Mouse (Mus musculus) kidney, embryonic 15.5 days (tissue): Measurements from ENCODE around the gene Gm5678. TPM values are rescaled to one million over a fixed set of nuclear protein-coding genes. Genes with fewer than 3 reads are reported as not detected.

Source experiments
- ATAC-seq: fragments of 200-750 bp; cut with Nextera tagmentation; replicated peaks from 2 replicates; pipeline ENCODE4 v1.8.0; 2017; ENCODE audit warnings: moderate TSS enrichment; ENCODE audit not compliant: low FRiP score
- H3K27ac ChIP-seq: fragments of 300-500 bp; sonication (generic); 2 replicates; pipeline ENCODE4 v1.5.1; 2015; ENCODE audit warnings: mild to moderate bottlenecking, inconsistent platforms
- H3K27me3 ChIP-seq: fragments of 300-500 bp; sonication (generic); 2 replicates; pipeline ENCODE4 v1.6.1; 2015; ENCODE audit warnings: inconsistent platforms
- H3K36me3 ChIP-seq: fragments of 300-500 bp; sonication (generic); 2 replicates; pipeline ENCODE4 v1.6.1; 2015; ENCODE audit warnings: inconsistent platforms
- H3K4me1 ChIP-seq: fragments of 300-500 bp; sonication (generic); 2 replicates; pipeline ENCODE4 v1.6.1; 2015; ENCODE audit warnings: inconsistent platforms
- H3K4me2 ChIP-seq: fragments of 300-500 bp; sonication (generic); 2 replicates; pipeline ENCODE4 v1.6.1; 2015; ENCODE audit warnings: moderate library complexity, mild to moderate bottlenecking, inconsistent platforms
- H3K4me3 ChIP-seq: fragments of 300-500 bp; sonication (generic); replicated peaks from 2 replicates; pipeline ENCODE4 v1.5.1; 2015; ENCODE audit warnings: mild to moderate bottlenecking, inconsistent platforms
- H3K9ac ChIP-seq: fragments of 300-500 bp; sonication (generic); 2 replicates; pipeline ENCODE4 v1.6.1; 2015; ENCODE audit warnings: mild to moderate bottlenecking, inconsistent platforms
- H3K9me3 ChIP-seq: fragments of 300-500 bp; sonication (generic); replicated peaks from 2 replicates; pipeline ENCODE4 v1.6.1; 2016; ENCODE audit warnings: inconsistent platforms
- WGBS: fragments of 180-500 bp; shearing (Covaris S2); methylation state at CpG from one replicate; pipeline ENCODE4 v1.1.7; 2015; ENCODE audit warnings: mixed read lengths; 5-methylcytosine and 5-hydroxymethylcytosine counted together
- polyA plus RNA-seq: library from polyadenylated mRNA; unstranded; fragments of >200 nt; fragmentation: Nextera tagmentation; extraction: Ambion mirVana; gene quantifications from 2 replicates; pipeline ENCODE4 v1.2.1, GENCODE M21; 2015

Gm5678 gene
- polyA plus RNA-seq = not detected in 2 replicates

- Histone ChIP-seq H3K4me2 (no peak within 1 kb of the TSS), H3K9me3 (no peaks in the 10 kb centered on the region), H3K27ac (no peak within 1 kb of the TSS), H3K4me1 (no peaks in the 10 kb centered on the region), H3K36me3 (no peaks in the 10 kb centered on the region), H3K9ac (no peak within 1 kb of the TSS), H3K4me3 (no peak within 1 kb of the TSS), H3K27me3 (no peaks in the 10 kb centered on the region)
- no peak for ATAC-seq
- WGBS = 78% methylated on average over 23 of the region's 23 CpGs
These were observed at the start of gene Gm5678 for GRCm38 (mm10) chr16:93627761-93628400. Gene Gm5678, plus strand, starts transcription at chr16:93628097.

DNA sequence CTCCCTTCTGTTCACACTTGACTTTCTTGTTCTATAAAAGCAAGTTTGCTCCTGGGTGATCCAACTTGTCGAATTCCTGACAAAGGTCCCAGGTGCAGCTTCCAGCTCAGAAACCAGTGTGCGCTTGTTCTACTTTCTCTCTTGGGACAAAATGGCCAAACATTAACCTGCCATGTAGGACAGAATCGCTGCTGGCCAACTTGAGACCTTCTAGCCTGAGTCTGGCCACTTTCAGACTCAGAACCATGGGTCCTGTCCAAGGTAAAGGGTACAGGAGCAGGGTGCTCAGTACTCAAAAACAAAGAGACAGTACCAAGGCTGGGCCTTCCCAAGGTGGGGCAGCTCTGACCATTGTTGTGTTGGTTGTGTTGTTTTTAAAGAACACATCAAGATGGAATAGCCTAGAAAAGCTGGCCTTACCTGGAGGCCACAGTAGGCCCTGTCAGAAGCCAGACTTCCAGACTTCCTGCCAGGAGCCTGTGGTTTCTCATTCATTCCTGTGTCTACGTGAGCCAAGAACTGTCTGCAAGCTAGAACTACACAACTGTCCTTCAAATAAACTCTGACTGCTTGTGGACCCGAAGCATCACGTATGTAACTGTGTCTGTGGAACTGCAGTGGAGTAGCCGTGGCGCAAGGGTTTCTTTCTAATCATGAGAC lies 49.4 kb upstream of the Gm5678 start:
- Histone ChIP-seq H3K4me2 (no peak overlapping the region), H3K4me3 (no peak overlapping the region), H3K27me3 (no peaks in the 10 kb centered on the region), H3K9me3 (no peaks in the 10 kb centered on the region), H3K4me1 (peaks cover 18% of the 10 kb centered on the region), H3K36me3 (peaks cover 2% of the 10 kb centered on the region), H3K27ac (no peak overlapping the region), H3K9ac (no peak overlapping the region)
- no peak for ATAC-seq
- 86% methylated on average over 8 of the region's 8 CpGs for WGBS

DNA sequence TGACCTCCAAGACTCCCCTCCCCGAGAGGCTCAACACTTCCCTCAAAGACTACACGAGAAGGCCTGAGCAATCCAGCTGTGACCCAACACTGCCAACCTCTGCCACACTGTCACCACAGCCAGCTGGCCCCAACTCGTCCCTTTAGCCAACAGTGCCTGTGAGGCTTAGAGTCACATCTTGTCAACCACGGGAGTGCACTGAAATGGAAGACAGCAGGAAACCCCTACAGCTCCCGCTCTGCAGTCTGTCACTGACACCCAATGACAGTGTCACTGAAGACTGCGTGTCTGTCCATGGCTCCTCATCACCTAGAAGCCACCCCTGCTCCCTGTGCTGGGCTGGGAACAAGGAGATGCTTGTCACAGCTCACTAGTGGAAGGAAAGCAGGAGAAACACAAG lies 46.8 kb upstream of the Gm5678 start:
- peaks cover 13% of the 10 kb centered on the region; the same call in 1 of the 2 replicates for H3K4me1 ChIP-seq
- no peaks in the 10 kb centered on the region for H3K27me3 ChIP-seq
- H3K27ac ChIP-seq = no peak overlapping the region
- no peak overlapping the region for H3K4me2 ChIP-seq
- ATAC-seq = no peak
- no peak overlapping the region for H3K4me3 ChIP-seq
- H3K9me3 ChIP-seq = no peaks in the 10 kb centered on the region
- peaks cover 15% of the 10 kb centered on the region for H3K36me3 ChIP-seq
- H3K9ac ChIP-seq = no peak overlapping the region
- 54% methylated on average over 6 of the region's 6 CpGs for WGBS

GRCm38 (mm10) chr16:93584976-93585702 lies 42.8 kb upstream of the Gm5678 start:
- Histone ChIP-seq H3K9ac (no peak overlapping the region), H3K27me3 (no peaks in the 10 kb centered on the region), H3K36me3 (peaks cover 24% of the 10 kb centered on the region), H3K4me2 (no peak overlapping the region), H3K4me3 (no peak overlapping the region), H3K27ac (no peak overlapping the region), H3K4me1 (0 out of 2 replicates have a peak, but pooled peaks cover 9% of the 10 kb centered on the region), H3K9me3 (no peaks in the 10 kb centered on the region)
- ATAC-seq = no peak
- WGBS = 70% methylated on average over 24 of the region's 24 CpGs

DNA sequence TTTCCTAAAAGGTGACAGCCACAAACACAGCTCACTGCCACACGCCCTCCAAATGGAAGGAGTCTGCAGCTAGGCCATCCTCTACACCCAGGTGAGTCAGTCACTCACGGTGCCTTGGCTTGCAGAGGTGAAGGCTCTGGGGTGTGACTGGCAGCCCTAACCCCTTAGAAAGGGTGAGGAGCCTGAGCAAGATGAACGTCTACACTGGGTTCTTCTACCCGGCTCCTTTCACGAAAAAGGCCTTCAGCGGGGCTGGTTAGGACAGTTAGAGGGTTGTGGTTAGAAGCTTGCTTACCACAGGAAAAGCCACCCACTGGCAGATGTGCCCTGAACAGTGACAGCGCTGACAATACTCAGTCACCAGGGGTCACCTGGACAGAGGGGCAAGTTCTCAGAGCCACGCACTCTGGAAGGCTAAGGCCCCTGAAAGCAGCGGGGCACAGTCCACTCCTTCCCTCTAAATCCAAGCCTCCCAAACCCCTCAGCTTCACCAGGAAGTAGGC lies 42.1 kb upstream of the Gm5678 start:
- ATAC-seq = no peak; the same call in 1 of the 2 replicates
- Histone ChIP-seq H3K27me3 (no peaks in the 10 kb centered on the region), H3K4me1 (0 out of 2 replicates have a peak, but pooled peaks cover 9% of the 10 kb centered on the region)

GRCm38 (mm10) chr16:93586382-93586781 lies 41.5 kb upstream of the Gm5678 start:
- no peak overlapping the region for H3K27ac ChIP-seq
- H3K4me2 ChIP-seq = no peak overlapping the region
- peak; percentile 43; the same call in 1 of the 2 replicates for ATAC-seq
- H3K27me3 ChIP-seq = no peaks in the 10 kb centered on the region
- H3K36me3 ChIP-seq = peaks cover 35% of the 10 kb centered on the region
- no peak overlapping the region for H3K9ac ChIP-seq
- no peaks in the 10 kb centered on the region for H3K9me3 ChIP-seq
- no peak overlapping the region for H3K4me3 ChIP-seq
- 70% methylated on average over 8 of the region's 8 CpGs for WGBS
- H3K4me1 ChIP-seq = 0 out of 2 replicates have a peak, but pooled peaks cover 9% of the 10 kb centered on the region

More for the DNA sequence above, 42.1 kb upstream of the Gm5678 start:
- Histone ChIP-seq H3K9ac (no peak overlapping the region), H3K9me3 (no peaks in the 10 kb centered on the region), H3K4me2 (no peak overlapping the region), H3K4me3 (no peak overlapping the region), H3K27ac (no peak overlapping the region), H3K36me3 (peaks cover 30% of the 10 kb centered on the region)
- 75% methylated on average over 9 of the region's 9 CpGs for WGBS

DNA sequence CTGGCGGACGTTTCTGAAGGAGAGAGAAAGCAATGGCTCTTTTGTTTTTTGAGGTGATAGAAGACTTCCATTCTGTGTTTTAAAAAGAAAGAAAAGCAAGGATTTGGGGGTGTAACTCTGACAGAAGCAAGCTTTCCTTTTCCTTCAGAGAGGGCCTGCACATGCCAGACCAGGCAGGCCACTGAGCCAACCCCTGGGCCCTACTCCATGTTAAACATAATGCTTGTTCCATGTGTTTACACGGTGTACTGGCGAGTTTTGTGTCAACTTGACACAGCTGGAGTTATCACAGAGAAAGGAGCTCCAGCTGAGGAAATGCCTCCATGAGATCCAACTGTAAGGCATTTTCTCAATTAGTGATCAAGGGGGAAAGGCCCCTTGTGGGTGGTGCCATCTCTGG lies 39.6 kb upstream of the Gm5678 start:
- H3K36me3 ChIP-seq = peaks cover 41% of the 10 kb centered on the region
- no peak for ATAC-seq
- 82% methylated on average over 4 of the region's 4 CpGs for WGBS
- no peak overlapping the region for H3K4me2 ChIP-seq
- H3K4me1 ChIP-seq = 0 out of 2 replicates have a peak, but pooled peaks cover 9% of the 10 kb centered on the region
- no peak overlapping the region for H3K4me3 ChIP-seq
- no peaks in the 10 kb centered on the region for H3K27me3 ChIP-seq
- no peak overlapping the region for H3K9ac ChIP-seq
- no peaks in the 10 kb centered on the region for H3K9me3 ChIP-seq
- no peak overlapping the region for H3K27ac ChIP-seq

GRCm38 (mm10) chr16:93590915-93591314 lies 37.0 kb upstream of the Gm5678 start:
- Histone ChIP-seq H3K9me3 (no peaks in the 10 kb centered on the region), H3K27me3 (no peaks in the 10 kb centered on the region), H3K9ac (no peak overlapping the region), H3K4me3 (no peak overlapping the region), H3K27ac (no peak overlapping the region), H3K4me1 (peaks cover 2% of the 10 kb centered on the region; the same call in 1 of the 2 replicates), H3K36me3 (peaks cover 36% of the 10 kb centered on the region), H3K4me2 (no peak overlapping the region)
- 92% methylated on average over 15 of the region's 15 CpGs for WGBS
- ATAC-seq = no peak

DNA sequence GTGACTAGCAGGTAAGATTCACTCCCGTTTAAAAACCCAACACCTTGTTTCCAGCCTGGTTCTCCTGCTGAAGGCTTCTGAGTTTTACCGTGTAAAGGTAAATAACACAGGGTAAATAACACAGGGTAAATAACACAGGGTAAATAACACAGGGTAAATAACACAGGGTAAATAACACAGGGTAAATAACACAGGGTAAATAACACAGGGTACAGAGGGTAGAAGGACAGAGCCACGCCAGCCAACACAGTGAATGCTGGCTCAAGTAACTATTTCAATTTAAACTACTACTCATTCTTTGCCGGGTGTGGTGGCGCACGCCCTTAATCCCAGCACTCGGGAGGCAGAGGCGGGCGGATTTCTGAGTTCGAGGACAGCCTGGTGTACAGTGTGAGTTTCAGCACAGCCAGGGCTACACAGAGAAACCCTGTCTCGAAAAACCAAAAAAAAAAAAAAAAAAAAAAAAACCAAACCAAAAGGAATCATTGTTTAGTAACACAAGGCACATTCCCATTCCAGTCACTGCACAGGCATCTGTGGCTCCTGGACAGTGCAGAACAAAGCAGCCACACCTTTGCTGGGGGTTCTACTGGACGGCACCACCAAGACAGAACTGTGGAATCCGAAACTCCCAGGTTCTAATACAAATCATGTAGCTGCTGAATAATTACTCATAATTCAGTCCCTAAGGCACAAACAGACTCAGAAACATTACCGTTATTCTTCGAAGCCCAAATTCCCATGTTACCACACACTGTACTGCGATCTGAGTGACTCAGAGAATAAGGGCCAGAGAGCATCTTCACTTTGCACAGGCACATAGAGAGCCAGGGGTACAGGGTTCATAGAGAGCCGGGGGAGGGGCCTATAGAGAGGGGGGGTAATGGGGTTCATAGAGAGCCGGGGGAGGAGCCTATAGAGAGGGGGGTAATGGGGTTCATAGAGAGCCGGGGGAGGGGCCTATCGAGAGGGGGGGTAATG lies 36.2 kb upstream of the Gm5678 start:
- 92% methylated on average over 19 of the region's 20 CpGs for WGBS
- H3K4me1 ChIP-seq = peaks cover 6% of the 10 kb centered on the region; the same call in 1 of the 2 replicates
- peaks cover 36% of the 10 kb centered on the region for H3K36me3 ChIP-seq
- H3K9me3 ChIP-seq = no peaks in the 10 kb centered on the region
- no peak overlapping the region for H3K9ac ChIP-seq
- no peaks in the 10 kb centered on the region for H3K27me3 ChIP-seq
- no peak overlapping the region for H3K27ac ChIP-seq
- no peak overlapping the region for H3K4me2 ChIP-seq
- H3K4me3 ChIP-seq = no peak overlapping the region
- no peak for ATAC-seq

- Histone ChIP-seq H3K4me3 (no peak overlapping the region), H3K9me3 (no peaks in the 10 kb centered on the region), H3K27me3 (no peaks in the 10 kb centered on the region), H3K4me1 (peaks cover 6% of the 10 kb centered on the region; the same call in 1 of the 2 replicates), H3K4me2 (no peak overlapping the region), H3K9ac (no peak overlapping the region), H3K27ac (no peak overlapping the region), H3K36me3 (peaks cover 41% of the 10 kb centered on the region)
- WGBS = 89% methylated on average over 3 of the region's 3 CpGs
- no peak for ATAC-seq
These were observed 35.2 kb upstream of the Gm5678 start for GRCm38 (mm10) chr16:93592711-93593110.

GRCm38 (mm10) chr16:93593406-93593805 lies 34.5 kb upstream of the Gm5678 start:
- WGBS = 89% methylated on average over 8 of the region's 8 CpGs
- peaks cover 45% of the 10 kb centered on the region for H3K36me3 ChIP-seq
- H3K9me3 ChIP-seq = no peaks in the 10 kb centered on the region
- H3K27me3 ChIP-seq = no peaks in the 10 kb centered on the region
- no peak overlapping the region for H3K27ac ChIP-seq
- no peak for ATAC-seq
- H3K4me1 ChIP-seq = peaks cover 6% of the 10 kb centered on the region; the same call in 1 of the 2 replicates
- H3K9ac ChIP-seq = no peak overlapping the region
- no peak overlapping the region for H3K4me2 ChIP-seq
- no peak overlapping the region for H3K4me3 ChIP-seq
